Mouse (Mus musculus) MEL (cell line): ENCODE measurements around the gene Rex1bd. TPM values are rescaled to one million over a fixed set of nuclear protein-coding genes. Genes with fewer than 3 reads are reported as not detected.
A peak's percentile ranks its signal among the peaks of the same experiment; 100 is the strongest.

Experiments used
- DNase-seq: peaks from one replicate; pipeline ENCODE4 v3.0.0; 2011; ENCODE audit warnings: low read depth, low spot score
- H3K27ac ChIP-seq: 2 replicates; pipeline ENCODE4 v1.5.1; 2012; ENCODE audit warnings: low read depth, mild to moderate bottlenecking, control low read depth, low read length, moderate library complexity; ENCODE audit not compliant: control insufficient read depth
- H3K27me3 ChIP-seq, 2 experiments: fragments of 150-350 bp in 1 of 2; sonication (generic) in 1 of 2; 2 replicates each; pipeline ENCODE4 v1.6.1; 2012; ENCODE audit warnings: low read length in 2 of 2, mild to moderate bottlenecking in 2 of 2, improper control_type of control experiment in 1 of 2, moderate library complexity in 1 of 2; ENCODE audit not compliant: insufficient read depth in 2 of 2, control insufficient read depth in 1 of 2
- H3K36me3 ChIP-seq, 2 experiments: 2 replicates each; pipeline ENCODE4 v1.6.1; 2012 to 2014; ENCODE audit warnings: low read length in 2 of 2, improper control_type of control experiment in 1 of 2, inconsistent platforms in 1 of 2, mild to moderate bottlenecking in 1 of 2; ENCODE audit not compliant: insufficient read depth in 2 of 2, control insufficient read depth in 1 of 2
- H3K4me1 ChIP-seq, 2 experiments: fragments of 150-350 bp in 1 of 2; sonication (generic) in 1 of 2; 2 replicates each; pipeline ENCODE4 v1.6.1; 2012; ENCODE audit warnings: low read length in 2 of 2, improper control_type of control experiment in 1 of 2, mild to moderate bottlenecking in 1 of 2; ENCODE audit not compliant: insufficient read depth in 2 of 2, control insufficient read depth in 1 of 2
- H3K4me3 ChIP-seq, 2 experiments: fragments of 150-350 bp in 1 of 2; sonication (generic) in 1 of 2; 2 replicates each; pipeline ENCODE4 v1.5.1; 2012; ENCODE audit warnings: low read depth in 2 of 2, low read length in 2 of 2, mild to moderate bottlenecking in 2 of 2, moderate library complexity in 2 of 2, control low read depth in 1 of 2, improper control_type of control experiment in 1 of 2; ENCODE audit not compliant: control insufficient read depth in 1 of 2, insufficient read depth in 1 of 2
- H3K79me2 ChIP-seq: 2 replicates; pipeline ENCODE4 v1.6.1; 2012; ENCODE audit warnings: mild to moderate bottlenecking, low read length, moderate library complexity; ENCODE audit not compliant: control insufficient read depth, poor library complexity, insufficient read depth
- H3K9ac ChIP-seq: 2 replicates; pipeline ENCODE4 v1.6.1; 2012; ENCODE audit warnings: low read depth, mild to moderate bottlenecking, control low read depth, low read length, moderate library complexity; ENCODE audit not compliant: control insufficient read depth, poor library complexity, severe bottlenecking
- H3K9me3 ChIP-seq: fragments of 150-350 bp; sonication (generic); replicated peaks from 2 replicates; pipeline ENCODE4 v1.6.1; 2012; ENCODE audit warnings: mild to moderate bottlenecking, low read length, improper control_type of control experiment, moderate library complexity; ENCODE audit not compliant: insufficient read depth
- CHD1 ChIP-seq: IDR thresholded peaks from 2 replicates; pipeline ENCODE4 v1.6.1; 2012; ENCODE audit warnings: low read depth, mild to moderate bottlenecking, inconsistent platforms, low read length, improper control_type of control experiment
- CHD2 ChIP-seq: IDR thresholded peaks from 2 replicates; pipeline ENCODE4 v1.6.1; 2011; ENCODE audit warnings: low read length, improper control_type of control experiment
- ETS1 ChIP-seq: IDR thresholded peaks from 2 replicates; pipeline ENCODE4 v1.6.1; 2012; ENCODE audit warnings: low read depth, mild to moderate bottlenecking, inconsistent platforms, low read length, improper control_type of control experiment, moderate library complexity
- GABPA ChIP-seq: IDR thresholded peaks from 2 replicates; pipeline ENCODE4 v1.6.1; 2012; ENCODE audit warnings: low read depth, mild to moderate bottlenecking, inconsistent platforms, low read length, improper control_type of control experiment, moderate library complexity
- GATA1 ChIP-seq: IDR thresholded peaks from 2 replicates; pipeline ENCODE4 v1.6.1; 2011; ENCODE audit warnings: low read depth, low read length, improper control_type of control experiment
- JUND ChIP-seq: IDR thresholded peaks from 2 replicates; pipeline ENCODE4 v1.6.1; 2011; ENCODE audit warnings: low read depth, mild to moderate bottlenecking, improper control_type of control experiment, low read length
- KAT2A ChIP-seq: conservative IDR thresholded peaks from 2 replicates; pipeline ENCODE4 v1.6.1; 2012; ENCODE audit warnings: low read depth, low read length, improper control_type of control experiment, inconsistent platforms
- MAZ ChIP-seq: IDR thresholded peaks from 2 replicates; pipeline ENCODE4 v1.6.1; 2012; ENCODE audit warnings: low read depth, mild to moderate bottlenecking, inconsistent platforms, low read length, improper control_type of control experiment
- MEF2A ChIP-seq: IDR thresholded peaks from 2 replicates; pipeline ENCODE4 v1.6.1; 2014; ENCODE audit warnings: low read depth, mild to moderate bottlenecking, inconsistent platforms, low read length, improper control_type of control experiment; ENCODE audit not compliant: poor library complexity, insufficient replicate concordance, severe bottlenecking; ENCODE audit errors: extremely low read depth
- MXI1 ChIP-seq: IDR thresholded peaks from 2 replicates; pipeline ENCODE4 v1.6.1; 2011; ENCODE audit warnings: mild to moderate bottlenecking, low read depth, low read length, improper control_type of control experiment
- MYB ChIP-seq: IDR thresholded peaks from 2 replicates; pipeline ENCODE4 v1.6.1; 2011; ENCODE audit warnings: mild to moderate bottlenecking, low read depth, low read length, improper control_type of control experiment
- MYC ChIP-seq: IDR thresholded peaks from 2 replicates; pipeline ENCODE4 v1.6.1; 2011; ENCODE audit warnings: low read depth, mild to moderate bottlenecking, low read length, improper control_type of control experiment, moderate library complexity
- NELFE ChIP-seq: IDR thresholded peaks from 2 replicates; pipeline ENCODE4 v1.6.1; 2011; ENCODE audit warnings: low read depth, low read length, improper control_type of control experiment
- NRF1 ChIP-seq: IDR thresholded peaks from 2 replicates; pipeline ENCODE4 v1.6.1; 2014; ENCODE audit warnings: low read depth, mild to moderate bottlenecking, inconsistent platforms, low read length, improper control_type of control experiment, moderate library complexity; ENCODE audit not compliant: poor library complexity, insufficient read depth, severe bottlenecking
- POLR2A ChIP-seq, 2 experiments: IDR thresholded peaks; 2 replicates each; pipeline ENCODE4 v1.6.1; 2011 to 2012; ENCODE audit warnings: low read length in 2 of 2, mild to moderate bottlenecking in 2 of 2, control low read depth in 1 of 2, improper control_type of control experiment in 1 of 2, low read depth in 1 of 2, moderate library complexity in 1 of 2; ENCODE audit not compliant: control insufficient read depth in 1 of 2, insufficient read depth in 1 of 2, poor library complexity in 1 of 2
- POLR2AphosphoS2 ChIP-seq: IDR thresholded peaks from 2 replicates; pipeline ENCODE4 v1.6.1; 2011; ENCODE audit warnings: low read length, improper control_type of control experiment
- RAD21 ChIP-seq: IDR thresholded peaks from 2 replicates; pipeline ENCODE4 v1.6.1; 2011; ENCODE audit warnings: mild to moderate bottlenecking, low read depth, low read length, improper control_type of control experiment
- SIN3A ChIP-seq: IDR thresholded peaks from 2 replicates; pipeline ENCODE4 v1.6.1; 2012; ENCODE audit warnings: low read length, improper control_type of control experiment, inconsistent platforms
- SMC3 ChIP-seq: IDR thresholded peaks from 2 replicates; pipeline ENCODE4 v1.6.1; 2011; ENCODE audit warnings: low read depth, low read length, improper control_type of control experiment
- TAL1 ChIP-seq: IDR thresholded peaks from 2 replicates; pipeline ENCODE4 v1.6.1; 2012; ENCODE audit warnings: mild to moderate bottlenecking, inconsistent platforms, low read length, moderate library complexity, mixed read lengths
- TCF12 ChIP-seq: IDR thresholded peaks from 2 replicates; pipeline ENCODE4 v1.6.1; 2014; ENCODE audit warnings: low read depth, mild to moderate bottlenecking, inconsistent platforms, low read length, improper control_type of control experiment, moderate library complexity
- UBTF ChIP-seq: IDR thresholded peaks from 2 replicates; pipeline ENCODE4 v1.6.1; 2012; ENCODE audit warnings: low read depth, mild to moderate bottlenecking, inconsistent platforms, low read length, improper control_type of control experiment, moderate library complexity, borderline replicate concordance; ENCODE audit not compliant: insufficient read depth
- USF2 ChIP-seq, 2 experiments: IDR thresholded peaks; 2 replicates each; pipeline ENCODE4 v1.6.1; 2011 to 2012; ENCODE audit warnings: improper control_type of control experiment in 2 of 2, low read length in 2 of 2, borderline replicate concordance in 1 of 2, inconsistent platforms in 1 of 2, low read depth in 1 of 2, mild to moderate bottlenecking in 1 of 2; ENCODE audit not compliant: insufficient read depth in 1 of 2
- ZKSCAN1 ChIP-seq: IDR thresholded peaks from 2 replicates; pipeline ENCODE4 v1.6.1; 2012; ENCODE audit warnings: low read depth, mild to moderate bottlenecking, inconsistent platforms, low read length, improper control_type of control experiment, moderate library complexity
- ZMIZ1 ChIP-seq: IDR thresholded peaks from 2 replicates; pipeline ENCODE4 v1.6.1; 2012; ENCODE audit warnings: low read depth, mild to moderate bottlenecking, inconsistent platforms, low read length, improper control_type of control experiment, moderate library complexity
- ZNF384 ChIP-seq: IDR thresholded peaks from 2 replicates; pipeline ENCODE4 v1.6.1; 2012; ENCODE audit warnings: low read depth, mild to moderate bottlenecking, inconsistent platforms, low read length, improper control_type of control experiment
- polyA plus RNA-seq, 2 experiments: library from polyadenylated mRNA; stranded (reverse) in 1 of 2; unstranded in 1 of 2; fragments of >175 nt in 1 of 2; fragments of >200 nt in 1 of 2; gene quantifications; 2 replicates each; pipeline versions ENCODE4 v1.2.1 to v1.2.4; 2012; ENCODE audit warnings: low replicate concordance in 2 of 2, low read depth in 1 of 2; ENCODE audit not compliant: insufficient read length in 2 of 2, insufficient read depth in 1 of 2, missing spikeins in 1 of 2
- total RNA-seq: library from RNA; depleted of rRNA; stranded (reverse); fragments of 300-350 nt; gene quantifications from 2 replicates; pipeline ENCODE4 v1.2.3, GENCODE M21; 2012

Gene Rex1bd
- total and polyA plus RNA-seq, 3 experiments = 145 to 204 TPM; not detected in 1

- TF ChIP-seq USF2 (IDR thresholded peaks at IDR 0.05; ENCODE audit: borderline replicate concordance in 1 of 2, insufficient read depth in 1 of 2, low read depth in 1 of 2, low read length in 2 of 2) (no peak), GATA1 (no peak), UBTF (peak; percentile 40; the same call in 1 of the 2 replicates), POLR2A (IDR thresholded peaks at IDR 0.05; ENCODE audit: control insufficient read depth in 1 of 2, insufficient read depth in 1 of 2, low read depth in 1 of 2, low read length in 2 of 2, poor library complexity in 1 of 2) (peak; percentile 71 to 77), MYB (no peak), JUND (no peak), NELFE (peak; percentile 40), SIN3A (peak; percentile 64; the same call in 1 of the 2 replicates), MAZ (no peak), MXI1 (peak; percentile 55; the same call in 1 of the 2 replicates)
Observed at GRCm38 (mm10) chr8:70476333-70477268, 30.0 kb downstream of the Rex1bd start, which contains the start of gene Klhl26 (continued).

- H3K4me1 ChIP-seq = peaks cover 4 to 20% of the 10 kb centered on the region in 2 experiments; a peak in 3 of 4 replicates
Observed at GRCm38 (mm10) chr8:70471856-70472255, 34.7 kb downstream of the Rex1bd start.

GRCm38 (mm10) chr8:70469938-70470337 lies 36.6 kb downstream of the Rex1bd start:
- Histone ChIP-seq H3K27me3 (no peaks in the 10 kb centered on the region), H3K9me3 (no peaks in the 10 kb centered on the region), H3K27ac (no peak overlapping the region), H3K79me2 (peaks cover 2% of the 10 kb centered on the region; the same call in 1 of the 2 replicates), H3K4me1 (peaks cover 0 to 7% of the 10 kb centered on the region in 2 experiments; a peak in 2 of 4 replicates), H3K4me3 (no peak overlapping the region), H3K9ac (no peak overlapping the region), H3K36me3 (peaks cover 0 to 2% of the 10 kb centered on the region in 2 experiments; a peak in 3 of 4 replicates)
- DNase-seq = no peak
- no peak for TF ChIP-seq POLR2A (IDR thresholded peaks at IDR 0.05; ENCODE audit: control insufficient read depth in 1 of 2, insufficient read depth in 1 of 2, low read depth in 1 of 2, low read length in 2 of 2, poor library complexity in 1 of 2)
- TF ChIP-seq POLR2AphosphoS2 = no peak
- no peak for TF ChIP-seq CHD2
- TF ChIP-seq USF2 (IDR thresholded peaks at IDR 0.05; ENCODE audit: borderline replicate concordance in 1 of 2, insufficient read depth in 1 of 2, low read depth in 1 of 2, low read length in 2 of 2) = no peak
- no peak for TF ChIP-seq TAL1
- no peak for TF ChIP-seq UBTF
- no peak for TF ChIP-seq TCF12
- TF ChIP-seq GABPA = no peak
- TF ChIP-seq ZNF384 = no peak
- no peak for TF ChIP-seq MYC
- no peak for TF ChIP-seq ZMIZ1
- no peak for TF ChIP-seq SMC3
- no peak for TF ChIP-seq MEF2A
- no peak for TF ChIP-seq RAD21
- TF ChIP-seq KAT2A = no peak
- no peak for TF ChIP-seq ETS1
- no peak for TF ChIP-seq GATA1

More at GRCm38 (mm10) chr8:70471856-70472255, 34.7 kb downstream of the Rex1bd start:
- H3K9me3 ChIP-seq = no peaks in the 10 kb centered on the region
- no peak overlapping the region for H3K9ac ChIP-seq
- H3K79me2 ChIP-seq = peaks cover 13% of the 10 kb centered on the region
- H3K27ac ChIP-seq = no peak overlapping the region
- TF ChIP-seq CHD1 (no peak), ETS1 (no peak), MXI1 (no peak), NRF1 (no peak), TCF12 (no peak), TAL1 (no peak), MYC (no peak), NELFE (no peak), MAZ (no peak), ZKSCAN1 (no peak), SIN3A (no peak)
- DNase-seq = no peak
- no peaks in the 10 kb centered on the region for H3K27me3 ChIP-seq
- peaks cover 0 to 7% of the 10 kb centered on the region in 2 experiments; a peak in 3 of 4 replicates for H3K36me3 ChIP-seq
- no peak overlapping the region for H3K4me3 ChIP-seq
